Mouse (Mus musculus) liver, embryonic 12.5 days (tissue): Measurements from ENCODE around the gene Smco4. TPM values are rescaled to one million over a fixed set of nuclear protein-coding genes. Genes with fewer than 3 reads are reported as not detected.

Experiments used
- ATAC-seq: fragments of 200-750 bp; cut with Nextera tagmentation; 2 replicates; pipeline ENCODE4 v1.8.0; 2017; ENCODE audit warnings: moderate number of reproducible peaks, mild to moderate bottlenecking, moderate library complexity
- H3K27ac ChIP-seq: fragments of 300-500 bp; sonication (generic); 2 replicates; pipeline ENCODE4 v1.5.1; 2016; ENCODE audit warnings: mild to moderate bottlenecking
- H3K27me3 ChIP-seq: fragments of 300-500 bp; sonication (generic); replicated peaks from 2 replicates; pipeline ENCODE4 v1.6.1; 2016; ENCODE audit warnings: mild to moderate bottlenecking, moderate library complexity
- H3K36me3 ChIP-seq: fragments of 300-500 bp; sonication (generic); 2 replicates; pipeline ENCODE4 v1.6.1; 2016; ENCODE audit warnings: mild to moderate bottlenecking, moderate library complexity
- H3K4me1 ChIP-seq: fragments of 300-500 bp; sonication (generic); 2 replicates; pipeline ENCODE4 v1.6.1; 2016
- H3K4me2 ChIP-seq: fragments of 300-500 bp; sonication (generic); 2 replicates; pipeline ENCODE4 v1.6.1; 2016; ENCODE audit warnings: mild to moderate bottlenecking, moderate library complexity
- H3K4me3 ChIP-seq: fragments of 300-500 bp; sonication (generic); 2 replicates; pipeline ENCODE4 v1.5.1; 2016; ENCODE audit warnings: mild to moderate bottlenecking, moderate library complexity
- H3K9ac ChIP-seq: fragments of 300-500 bp; sonication (generic); 2 replicates; pipeline ENCODE4 v1.6.1; 2016; ENCODE audit warnings: mild to moderate bottlenecking, moderate library complexity
- H3K9me3 ChIP-seq: fragments of 300-500 bp; sonication (generic); replicated peaks from 2 replicates; pipeline ENCODE4 v1.6.1; 2016; ENCODE audit warnings: mild to moderate bottlenecking, moderate library complexity
- WGBS: fragments of 180-500 bp; shearing (Covaris S2); methylation state at CpG from one replicate; pipeline ENCODE4 v1.1.7; 2016; ENCODE audit not compliant: insufficient replicate concordance; 5-methylcytosine and 5-hydroxymethylcytosine counted together
- polyA plus RNA-seq: library from polyadenylated mRNA; unstranded; fragments of >200 nt; fragmentation: Nextera tagmentation; extraction: Ambion mirVana; gene quantifications from 2 replicates; pipeline ENCODE4 v1.2.1, GENCODE M21; 2016

Smco4 gene
- polyA plus RNA-seq, 1 experiment from 2014 or later, result 1.6 TPM

- H3K27ac ChIP-seq, result no peak overlapping the region
- H3K27me3 ChIP-seq, result no peaks in the 10 kb centered on the region
- H3K4me2 ChIP-seq, result no peak overlapping the region
- WGBS, result 73% methylated on average over 4 of the region's 4 CpGs
- no peaks in the 10 kb centered on the region for H3K4me1 ChIP-seq
- no peak for ATAC-seq
- no peaks in the 10 kb centered on the region for H3K36me3 ChIP-seq
- H3K4me3 ChIP-seq, result no peak overlapping the region
- no peak overlapping the region for H3K9ac ChIP-seq
- H3K9me3 ChIP-seq, result no peaks in the 10 kb centered on the region
Measured at GRCm38 (mm10) chr9:15594148-15594547, 100.9 kb downstream of the Smco4 start.

Other genes starting within 250 kb of the Smco4 start
- gene Med17, start 213.5 kb upstream of the Smco4 start, polyA plus RNA-seq, result 28.0 and 29.2 TPM in 2 replicates
- gene Taf1d, start 187.2 kb upstream of the Smco4 start, polyA plus RNA-seq, result 63.5 and 64.6 TPM in 2 replicates
- 3.8 TPM in 2 replicates for gene 4931406C07Rik, start 187.0 kb upstream of the Smco4 start, polyA plus RNA-seq
- gene Cep295, start 135.6 kb upstream of the Smco4 start, polyA plus RNA-seq, result 13.9 and 14.2 TPM in 2 replicates
- not detected in 2 replicates for gene Deup1, start 134.5 kb downstream of the Smco4 start, polyA plus RNA-seq
- gene Slc36a4, start 216.3 kb downstream of the Smco4 start, polyA plus RNA-seq, result 2.8 and 2.9 TPM in 2 replicates